Mouse (Mus musculus): ENCODE data around the gene Kdm2a.

DNA sequence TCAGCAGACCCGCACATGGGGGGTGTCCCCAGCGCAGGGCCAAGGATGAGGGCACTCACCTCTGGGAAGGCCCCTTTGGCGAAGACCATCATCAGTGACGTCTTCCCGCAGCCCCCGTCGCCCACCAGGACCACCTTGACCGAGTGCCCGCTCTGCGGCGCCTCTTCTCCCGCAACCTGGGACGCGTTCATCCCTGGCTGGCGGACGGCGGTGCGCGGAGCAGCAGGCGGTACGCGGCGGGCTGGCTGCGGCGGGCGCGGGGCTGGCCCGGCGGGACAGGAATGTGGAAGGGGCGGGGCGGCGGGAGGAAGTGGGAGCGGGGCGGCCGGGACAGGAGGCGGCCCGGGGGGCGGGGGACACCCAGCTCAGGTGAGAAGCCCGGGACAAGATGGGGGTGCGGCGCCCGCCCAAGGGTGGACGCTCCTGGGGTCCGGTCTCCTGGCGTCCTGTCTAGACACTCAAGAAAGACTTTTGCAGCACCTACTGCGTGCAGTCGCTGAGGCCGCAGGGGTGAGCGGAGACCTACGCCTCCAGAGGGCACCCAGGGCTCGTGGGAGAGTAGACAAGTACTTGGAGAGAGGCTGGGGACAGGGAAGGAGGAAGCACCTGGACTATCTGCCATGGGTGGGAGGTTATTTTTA lies 41.2 kb upstream of the Kdm2a start, which contains the start of gene Rhod:
- TF ChIP-seq CTCF (conservative IDR thresholded peaks at IDR 0.05; ENCODE audit: insufficient read depth, insufficient read length, low read depth, low read length), result no peak
- TF ChIP-seq POLR2A (IDR thresholded peaks at IDR 0.05; ENCODE audit: low read depth, low read length), result no peak

Data from kidney, adult 2 months (tissue).